Mouse (Mus musculus) ES-E14 (cell line): ENCODE measurements around the gene Cyp2d22. TPM values are rescaled to one million over a fixed set of nuclear protein-coding genes. Genes with fewer than 3 reads are reported as not detected.

Experiments
- DNase-seq: peaks from one replicate; pipeline ENCODE4 v3.0.0-alpha.2; 2013; ENCODE audit warnings: low read depth, low spot score
- H3K27ac ChIP-seq: 2 replicates; pipeline ENCODE4 v1.5.1; 2012; ENCODE audit warnings: low read depth, mild to moderate bottlenecking, low read length, moderate library complexity, mixed read lengths; ENCODE audit not compliant: poor library complexity, insufficient read depth, severe bottlenecking
- H3K36me3 ChIP-seq: 2 replicates; pipeline ENCODE4 v1.6.1; 2012; ENCODE audit warnings: mild to moderate bottlenecking, low read length, moderate library complexity, mixed read lengths; ENCODE audit not compliant: control insufficient read depth, poor library complexity, insufficient read depth, severe bottlenecking
- H3K4me1 ChIP-seq, 2 experiments: fragments of 150-350 bp in 1 of 2; sonication (generic) in 1 of 2; 2 replicates each; pipeline ENCODE4 v1.6.1; 2012; ENCODE audit warnings: low read length in 2 of 2, mild to moderate bottlenecking in 1 of 2, mixed read lengths in 1 of 2; ENCODE audit not compliant: control insufficient read depth in 2 of 2, insufficient read depth in 2 of 2, poor library complexity in 1 of 2
- H3K4me3 ChIP-seq, 2 experiments: fragments of 150-350 bp in 1 of 2; sonication (generic) in 1 of 2; 2 replicates each; pipeline ENCODE4 v1.5.1; 2012; ENCODE audit warnings: low read length in 2 of 2, low read depth in 1 of 2, mild to moderate bottlenecking in 1 of 2, mixed read lengths in 1 of 2; ENCODE audit not compliant: insufficient read depth in 1 of 2, poor library complexity in 1 of 2, severe bottlenecking in 1 of 2
- H3K9ac ChIP-seq: 2 replicates; pipeline ENCODE4 v1.6.1; 2012; ENCODE audit warnings: low read depth, mild to moderate bottlenecking, low read length, mixed read lengths; ENCODE audit not compliant: poor library complexity, insufficient read depth, severe bottlenecking
- H3K9me3 ChIP-seq: fragments of 150-350 bp; sonication (generic); 2 replicates; pipeline ENCODE4 v1.6.1; 2012; ENCODE audit warnings: low read depth, mild to moderate bottlenecking, low read length; ENCODE audit not compliant: control insufficient read depth, insufficient read depth
- CHD2 ChIP-seq: IDR thresholded peaks from 2 replicates; pipeline ENCODE4 v1.6.1; 2014; ENCODE audit warnings: mild to moderate bottlenecking, low read depth, low read length, inconsistent platforms
- HCFC1 ChIP-seq: IDR thresholded peaks from 2 replicates; pipeline ENCODE4 v1.6.1; 2012; ENCODE audit warnings: low read length, inconsistent platforms, borderline replicate concordance; ENCODE audit not compliant: insufficient read depth
- MAFK ChIP-seq: IDR thresholded peaks from 2 replicates; pipeline ENCODE4 v1.6.1; 2014; ENCODE audit warnings: mild to moderate bottlenecking, low read depth, low read length, inconsistent platforms; ENCODE audit not compliant: insufficient read depth
- ZC3H11A ChIP-seq: IDR thresholded peaks from 2 replicates; pipeline ENCODE4 v1.6.1; 2012; ENCODE audit warnings: low read depth, mild to moderate bottlenecking, inconsistent platforms, low read length, borderline replicate concordance
- ZNF384 ChIP-seq: IDR thresholded peaks from 2 replicates; pipeline ENCODE4 v1.6.1; 2012; ENCODE audit warnings: low read depth, low read length, inconsistent platforms
- in situ Hi-C, 2 experiments: fragments of 600-800 bp; cut with MboI; formaldehyde crosslinking; loops; one replicate each; pipeline ENCODE4 v1.15.1; 2025; ENCODE audit warnings: low sequenced_read_pairs in 2 of 2, inconsistent platforms in 1 of 2; ENCODE audit not compliant: unreplicated experiment in 2 of 2
- total RNA-seq: library from RNA; depleted of rRNA; stranded (reverse); fragments of 300-350 nt; gene quantifications from 2 replicates; pipeline ENCODE4 v1.2.3, GENCODE M21; 2012

Cyp2d22 gene
- total RNA-seq, 1 experiment, result 0.94 TPM

- Histone ChIP-seq H3K9me3 (no peaks in the 10 kb centered on the region), H3K36me3 (no peaks in the 10 kb centered on the region), H3K27ac (no peak overlapping the region), H3K9ac (no peak overlapping the region), H3K4me1 (peaks cover 2 to 7% of the 10 kb centered on the region in 2 experiments; a peak in 1 of 4 replicates), H3K4me3 (no peak overlapping the region)
- in situ Hi-C loops, result no loop called here
- DNase-seq, result no peak
- TF ChIP-seq HCFC1, result no peak
- no peak for TF ChIP-seq MAFK
- TF ChIP-seq ZNF384, result no peak
- no peak for TF ChIP-seq CHD2
- TF ChIP-seq ZC3H11A, result no peak
Measured at GRCm38 (mm10) chr15:82362234-82362633, 17.8 kb downstream of the Cyp2d22 start.

- H3K9me3 ChIP-seq, result no peaks in the 10 kb centered on the region
- DNase-seq, result no peak
- TF ChIP-seq ZNF384, result no peak
- no peak for TF ChIP-seq CHD2
- TF ChIP-seq HCFC1, result no peak
- TF ChIP-seq MAFK, result no peak
- no peak for TF ChIP-seq ZC3H11A
- H3K9ac ChIP-seq, result no peak overlapping the region
- no peak overlapping the region for H3K4me3 ChIP-seq
- H3K36me3 ChIP-seq, result no peaks in the 10 kb centered on the region
- no peak overlapping the region for H3K27ac ChIP-seq
- in situ Hi-C loops, result no loop called here
- peaks cover 2 to 7% of the 10 kb centered on the region in 2 experiments; a peak in 1 of 4 replicates for H3K4me1 ChIP-seq
Measured at GRCm38 (mm10) chr15:82361459-82362018, 18.5 kb downstream of the Cyp2d22 start.

GRCm38 (mm10) chr15:82358431-82359260, 21.4 kb downstream of the Cyp2d22 start:
- DNase-seq, result no peak
- no peaks in the 10 kb centered on the region for H3K9me3 ChIP-seq
- TF ChIP-seq MAFK (no peak), ZC3H11A (no peak), ZNF384 (no peak), CHD2 (no peak), HCFC1 (no peak)
- H3K4me1 ChIP-seq, result peaks cover 2 to 7% of the 10 kb centered on the region in 2 experiments; a peak in 1 of 4 replicates
- in situ Hi-C loops, result loop anchor here in 1 of 2 experiments (10.0 kb wide), 1 partner anchor 686 kb away; no protein-coding TSS in a partner anchor
- peaks cover 2% of the 10 kb centered on the region; the same call in 1 of the 2 replicates for H3K36me3 ChIP-seq
- H3K9ac ChIP-seq, result no peak overlapping the region
- H3K4me3 ChIP-seq, result peak overlapping the region in 1 of 2 experiments; percentile 38; a peak in 1 of 4 replicates
- H3K27ac ChIP-seq, result no peak overlapping the region; the same call in 1 of the 2 replicates

GRCm38 (mm10) chr15:82354126-82354945, 25.7 kb downstream of the Cyp2d22 start, which contains the start of gene Ndufa6:
Ndufa6 (minus strand) TSS chr15:82354322.
- in situ Hi-C loops, result loop anchor here in 1 of 2 experiments (10.0 kb wide), 1 partner anchor 690 kb away; no protein-coding TSS in a partner anchor
- H3K4me1 ChIP-seq, result peaks cover 0 to 8% of the 10 kb centered on the region in 2 experiments; a peak in 1 of 4 replicates

More at GRCm38 (mm10) chr15:82354126-82354945, 25.7 kb downstream of the Cyp2d22 start, which contains the start of gene Ndufa6:
- no peak for TF ChIP-seq HCFC1
- TF ChIP-seq ZC3H11A, result peak; percentile 40; the same call in 1 of the 2 replicates
- no peak for TF ChIP-seq ZNF384
- no peak for TF ChIP-seq CHD2
- no peak for TF ChIP-seq MAFK
- Histone ChIP-seq H3K9me3 (no peaks in the 10 kb centered on the region), H3K9ac (peak within 1 kb of the TSS; percentile 96), H3K36me3 (peaks cover 11% of the 10 kb centered on the region), H3K4me3 (peak within 1 kb of the TSS; percentile 86 to 90), H3K27ac (peak within 1 kb of the TSS; percentile 65)
- DNase-seq, result peak; percentile 95
